Mouse (Mus musculus) T-helper 1 cell (primary cell): ENCODE data around the gene Phrf1.

Experiments
- in situ Hi-C: fragments of 300-600 bp; cut with MboI, MseI; formaldehyde crosslinking; loops from one replicate; pipeline ENCODE4 v1.15.1; 2025; ENCODE audit warnings: high pct_unique_total_duplicates

Gene Phrf1

DNA sequence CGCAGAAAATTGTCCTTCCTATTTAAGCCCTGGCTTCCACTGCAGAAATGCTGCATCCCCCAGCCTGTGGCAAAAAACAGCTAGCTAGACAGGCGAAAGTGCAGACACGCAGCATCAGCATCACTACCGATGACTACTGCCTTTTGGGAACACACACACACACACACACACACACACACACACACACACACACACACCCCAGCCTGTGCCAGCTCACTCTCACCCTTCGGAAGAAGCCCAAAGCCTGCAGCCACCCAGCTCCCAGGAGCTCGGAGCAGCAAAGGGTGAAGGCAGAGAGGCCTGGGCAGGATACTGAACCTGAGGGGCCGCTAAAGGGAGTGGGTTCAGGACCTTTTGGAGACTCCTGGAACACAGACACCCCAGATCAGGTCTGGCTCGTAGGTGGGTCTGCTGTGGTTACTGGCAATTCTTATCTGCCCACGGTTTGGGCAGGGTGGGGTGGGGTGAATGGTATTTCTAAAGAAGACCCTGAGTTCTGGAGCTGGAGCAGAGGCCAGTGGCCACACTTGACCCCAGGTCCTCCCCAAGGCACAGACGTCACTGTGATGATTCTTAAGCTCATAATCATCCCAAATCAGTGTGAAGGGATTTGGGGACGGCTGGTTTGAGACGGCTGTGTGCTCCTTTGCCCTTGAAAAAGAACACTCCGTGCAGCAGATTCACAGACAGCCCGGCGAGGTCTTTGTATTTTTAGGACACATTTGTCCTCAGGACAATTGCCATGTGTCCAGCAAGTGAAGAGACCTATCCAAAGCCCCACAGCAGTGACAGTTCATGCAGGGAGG is 64.2 kb downstream of the Phrf1 start:
- in situ Hi-C loops, result no loop called here

DNA sequence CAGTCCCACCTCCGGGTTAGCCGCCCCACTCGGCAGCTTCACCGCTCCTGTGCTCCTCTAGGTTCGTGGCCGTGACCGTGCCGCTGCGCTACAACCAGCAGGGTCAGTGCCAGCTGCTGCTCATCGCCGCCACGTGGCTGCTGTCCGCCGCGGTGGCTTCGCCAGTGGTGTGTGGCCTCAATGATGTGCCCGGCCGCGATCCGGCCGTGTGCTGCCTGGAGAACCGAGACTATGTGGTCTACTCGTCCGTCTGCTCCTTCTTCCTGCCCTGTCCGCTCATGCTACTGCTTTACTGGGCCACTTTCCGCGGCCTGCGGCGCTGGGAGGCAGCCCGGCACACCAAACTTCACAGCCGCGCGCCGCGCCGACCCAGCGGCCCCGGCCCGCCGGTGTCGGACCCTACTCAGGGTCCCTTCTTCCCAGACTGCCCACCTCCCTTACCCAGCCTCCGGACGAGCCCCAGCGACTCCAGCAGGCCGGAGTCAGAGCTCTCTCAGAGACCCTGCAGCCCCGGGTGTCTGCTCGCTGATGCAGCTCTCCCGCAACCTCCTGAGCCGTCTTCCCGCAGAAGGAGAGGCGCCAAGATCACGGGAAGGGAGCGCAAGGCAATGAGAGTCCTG is 65.4 kb downstream of the Phrf1 start:
- in situ Hi-C loops, result no loop called here

DNA sequence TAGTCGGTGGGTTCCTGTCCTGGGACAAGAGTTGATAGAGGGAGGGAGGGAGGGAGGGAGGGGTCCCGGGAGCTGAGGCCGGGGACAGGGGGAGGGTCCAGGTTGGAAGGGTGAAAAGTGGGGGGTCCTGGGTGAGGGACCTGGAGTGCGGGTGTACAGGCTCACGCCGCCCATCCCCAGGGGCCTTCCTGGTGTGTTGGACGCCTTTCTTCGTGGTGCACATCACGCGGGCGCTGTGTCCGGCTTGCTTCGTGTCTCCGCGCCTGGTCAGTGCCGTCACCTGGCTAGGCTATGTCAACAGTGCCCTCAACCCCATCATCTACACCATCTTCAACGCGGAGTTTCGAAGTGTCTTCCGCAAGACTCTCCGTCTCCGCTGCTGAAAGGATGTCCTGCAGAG is 65.9 kb downstream of the Phrf1 start:
- in situ Hi-C loops, result no loop called here

DNA sequence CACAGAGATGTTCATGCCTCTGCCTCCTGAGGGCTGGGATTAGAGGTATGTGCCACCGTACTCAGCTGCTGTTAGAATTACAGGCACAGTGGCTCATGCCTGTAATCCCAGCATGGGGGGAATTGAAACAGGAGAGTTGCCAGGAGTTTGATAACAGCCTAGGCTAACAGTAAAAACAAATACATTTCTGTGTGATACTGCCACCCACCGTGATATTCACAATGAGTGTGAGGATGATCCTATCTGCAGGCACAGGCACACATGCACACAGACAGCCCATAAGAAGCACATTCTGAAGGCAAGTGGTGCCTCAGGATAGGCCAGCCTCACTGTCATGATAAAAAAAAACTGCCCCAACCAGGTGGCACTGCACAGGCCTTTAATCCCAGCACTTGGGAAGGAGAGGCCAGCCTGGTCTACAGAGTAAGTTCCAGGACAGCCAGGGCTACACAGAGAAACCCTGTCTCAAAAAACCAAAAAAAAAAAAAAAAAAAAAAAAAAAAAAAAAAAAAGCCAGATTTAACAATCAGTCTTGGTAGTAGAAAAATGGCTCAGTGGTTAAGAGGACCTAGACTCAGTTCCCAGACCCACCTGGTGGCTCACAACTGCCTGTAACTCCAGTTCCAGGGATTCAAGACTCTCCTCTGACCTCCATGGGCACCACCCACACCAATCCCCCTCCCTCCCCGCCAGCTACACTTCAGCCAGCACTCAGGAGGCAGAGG is 69.5 kb downstream of the Phrf1 start:
- in situ Hi-C loops, result no loop called here

DNA sequence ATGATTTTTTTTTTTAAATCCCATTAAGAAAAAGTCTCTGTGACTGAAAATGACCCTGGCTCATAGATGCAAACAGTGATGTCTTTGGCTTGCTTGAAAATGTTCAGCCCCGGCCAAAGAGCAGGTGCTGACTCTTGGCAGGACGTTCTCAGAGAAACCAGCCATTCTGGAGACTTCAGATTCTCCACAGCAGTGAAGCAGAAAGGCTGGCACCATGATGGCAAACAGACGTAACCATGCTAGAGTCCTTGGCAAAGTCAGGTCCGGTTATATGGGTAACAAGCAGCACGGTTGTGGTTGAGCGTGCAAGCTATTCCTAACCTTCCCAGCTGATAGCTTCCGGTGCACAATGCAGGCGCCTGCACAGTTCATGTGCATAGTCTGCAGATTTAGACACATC is 70.6 kb downstream of the Phrf1 start:
- in situ Hi-C loops, result no loop called here

DNA sequence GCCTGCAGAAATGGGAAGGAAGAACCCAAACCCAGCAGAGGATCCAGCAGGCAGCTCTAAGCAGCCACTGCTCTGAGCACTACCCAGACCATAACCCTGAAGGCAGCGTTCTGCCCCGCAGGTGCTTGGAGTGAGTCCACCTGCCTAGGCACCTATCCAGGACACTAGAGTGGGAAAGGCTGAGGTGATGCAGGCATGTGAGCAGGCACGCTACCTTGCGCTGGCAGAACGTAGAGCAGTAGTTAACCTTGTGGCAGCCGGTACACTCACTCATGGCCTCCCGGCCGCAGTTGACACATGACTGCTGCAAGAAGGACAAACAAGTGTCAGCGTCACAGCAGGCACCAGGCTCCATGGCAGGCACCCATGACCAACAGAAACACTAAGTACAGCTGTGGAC is 72.8 kb downstream of the Phrf1 start:
- in situ Hi-C loops, result no loop called here

DNA sequence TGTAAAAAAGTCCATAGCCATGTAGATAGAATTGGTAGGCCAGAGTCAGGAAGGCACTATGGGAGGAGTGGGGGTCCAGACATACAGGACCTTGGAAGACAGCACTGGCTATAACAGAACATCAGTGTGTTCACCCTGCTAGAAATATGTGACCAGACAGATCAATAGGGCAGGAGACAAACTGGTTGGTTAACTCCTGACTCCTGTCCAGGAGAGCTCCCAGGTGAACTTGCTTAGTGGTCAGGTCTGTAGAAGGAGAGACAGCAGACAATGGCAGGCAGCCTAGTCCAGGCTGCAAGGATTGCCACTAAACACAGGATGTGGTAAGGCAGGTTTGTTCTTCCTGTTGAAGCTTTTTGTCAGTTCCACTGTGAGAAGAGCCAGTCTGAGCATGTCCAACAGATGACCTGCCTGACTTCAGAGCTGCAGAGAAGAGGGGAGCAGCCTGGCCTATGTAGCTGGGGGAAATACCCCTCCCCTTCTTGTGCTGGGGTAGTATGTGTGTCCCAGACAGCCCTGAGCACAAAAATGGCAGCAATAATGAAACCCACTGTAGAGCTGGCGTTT is 74.2 kb downstream of the Phrf1 start:
- in situ Hi-C loops, result no loop called here

DNA sequence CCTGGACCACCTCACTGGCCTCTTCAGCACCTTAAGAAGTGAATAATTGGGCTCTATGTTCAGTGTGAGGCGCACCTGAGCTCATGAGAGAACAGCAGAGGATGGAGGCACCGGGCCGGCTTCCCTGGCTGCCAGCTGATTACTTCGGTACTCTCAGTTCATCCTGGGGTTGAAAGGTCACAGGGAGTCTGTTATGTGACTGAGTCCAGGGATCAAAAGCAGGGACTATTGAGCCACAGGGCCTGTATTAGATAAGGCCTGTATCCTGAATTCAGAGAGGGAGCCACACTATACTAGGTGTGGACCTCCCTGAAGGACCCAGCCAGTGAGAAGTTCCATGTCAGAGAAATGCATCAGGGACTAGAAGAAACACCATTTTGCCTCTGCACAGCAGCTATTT is 76.0 kb downstream of the Phrf1 start:
- in situ Hi-C loops, result no loop called here
